Mouse (Mus musculus): Measurements from ENCODE around the gene Ece2.

The Ece2 gene

DNA sequence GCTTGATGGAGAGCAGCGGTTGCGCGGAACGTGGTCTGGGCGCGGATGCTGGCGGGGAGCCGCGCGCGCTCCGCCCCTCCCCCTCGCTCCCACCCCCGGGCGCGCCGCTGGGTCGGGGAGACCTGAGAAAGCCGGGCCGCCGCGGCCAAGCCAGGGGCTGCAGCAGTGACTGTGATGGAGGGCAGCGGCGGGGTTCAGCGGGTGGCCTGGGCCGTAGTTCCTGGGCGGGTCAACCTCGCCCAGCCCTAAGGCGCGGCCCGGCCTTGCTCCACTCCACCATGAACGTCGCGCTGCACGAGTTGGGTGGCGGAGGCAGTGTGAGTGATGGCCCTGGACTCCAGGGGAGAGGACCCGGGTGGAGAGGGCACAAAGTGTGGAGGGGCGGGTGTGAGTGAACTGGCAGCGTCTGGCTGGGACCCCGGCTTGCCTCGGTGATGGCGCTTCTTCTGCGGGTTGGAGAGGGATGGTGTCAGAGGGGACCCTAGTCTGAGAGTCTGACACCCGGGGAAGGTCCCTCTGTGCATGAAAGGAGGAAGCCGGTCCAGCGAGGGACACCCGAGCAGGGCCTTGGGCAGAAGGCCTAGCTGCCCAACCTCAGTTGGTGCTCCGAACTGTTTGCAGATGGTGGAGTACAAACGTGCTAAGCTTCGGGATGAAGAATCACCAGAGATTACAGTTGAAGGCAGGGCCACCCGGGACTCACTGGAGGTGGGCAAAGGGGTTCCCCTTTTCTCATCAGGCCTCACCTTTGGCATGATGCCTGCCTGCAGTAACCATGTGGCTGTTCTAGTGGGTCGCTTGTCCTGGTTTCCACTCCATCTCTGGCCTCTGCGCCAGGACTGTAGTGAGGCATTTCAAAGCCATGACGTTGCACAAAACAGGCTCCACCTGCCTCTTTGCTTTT is at the start of gene Ece2:
Ece2 (plus strand) TSS at position 98 of the 904 bp plus-strand sequence.
- in situ Hi-C loops (cut with MboI, MseI) = no loop called here

DNA sequence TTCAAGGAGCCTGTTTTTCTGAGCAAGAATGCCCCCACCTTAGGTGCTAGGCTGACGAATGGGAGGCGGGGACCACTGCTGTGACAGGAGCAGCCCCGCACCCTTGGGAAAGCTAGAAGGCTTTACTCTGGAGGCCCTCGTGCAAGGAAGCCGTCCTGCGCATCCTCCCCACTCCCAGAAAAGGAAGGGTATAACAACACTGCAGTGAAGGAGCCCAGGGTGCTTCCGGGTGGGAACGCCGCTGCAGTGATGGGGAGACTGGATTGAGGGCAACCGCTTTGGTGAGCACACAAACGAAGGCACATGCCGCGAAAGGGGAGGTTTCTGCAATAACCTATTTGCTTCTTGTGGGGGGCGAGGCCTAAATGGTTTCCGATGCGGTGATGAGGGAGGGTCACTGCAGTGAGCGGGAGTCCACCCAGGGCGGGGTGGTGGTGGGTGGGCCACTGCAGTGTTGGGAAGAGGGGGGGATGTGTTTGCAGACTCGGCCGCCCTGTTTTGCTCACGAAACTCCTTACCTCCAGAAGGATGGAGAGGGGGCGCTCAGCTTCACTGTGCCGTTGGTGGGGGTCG is 40.2 kb upstream of the Ece2 start, which contains the start of gene Vwa5b2:
Vwa5b2 (plus strand) TSS at position 106 of the 573 bp plus-strand sequence.
- in situ Hi-C loops (cut with MboI, MseI) = no loop called here

DNA sequence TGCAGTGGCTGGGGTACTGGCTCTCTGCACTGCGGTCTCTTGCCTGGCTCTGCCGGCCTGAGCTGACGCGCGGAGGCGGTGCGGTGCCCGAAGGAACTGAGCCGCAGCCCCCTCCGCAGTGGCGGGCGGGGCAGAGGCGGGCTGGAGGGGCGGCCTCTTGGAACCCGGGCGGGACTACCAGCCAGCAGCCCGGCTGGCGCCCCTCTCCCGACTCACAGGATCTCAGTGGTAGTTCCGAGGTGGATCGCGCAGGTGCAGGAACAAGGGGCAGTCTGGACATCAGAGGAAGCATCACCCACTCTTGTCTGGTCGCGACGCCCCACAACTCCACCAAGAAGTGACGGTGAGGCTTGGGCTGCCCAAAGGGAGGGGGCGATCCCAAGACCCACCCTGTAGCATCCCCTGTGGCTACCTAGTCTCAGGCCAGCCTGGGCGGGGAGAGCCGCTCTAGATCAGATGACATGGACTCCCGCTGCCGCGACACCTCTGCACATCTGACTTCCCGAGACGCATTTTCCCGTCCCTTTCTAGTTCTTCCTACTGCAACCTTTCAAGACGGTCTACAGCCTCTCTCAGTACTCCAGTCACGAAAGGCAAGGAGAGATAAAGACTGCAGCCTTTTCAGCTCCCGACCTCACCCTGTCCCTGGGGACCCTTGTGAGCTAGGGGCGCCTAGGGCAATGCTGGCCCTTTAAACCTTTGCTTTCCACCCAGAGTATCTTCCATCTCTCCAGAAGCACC is 39.5 kb upstream of the Ece2 start:
- in situ Hi-C loops (cut with MboI, MseI) = no loop called here

DNA sequence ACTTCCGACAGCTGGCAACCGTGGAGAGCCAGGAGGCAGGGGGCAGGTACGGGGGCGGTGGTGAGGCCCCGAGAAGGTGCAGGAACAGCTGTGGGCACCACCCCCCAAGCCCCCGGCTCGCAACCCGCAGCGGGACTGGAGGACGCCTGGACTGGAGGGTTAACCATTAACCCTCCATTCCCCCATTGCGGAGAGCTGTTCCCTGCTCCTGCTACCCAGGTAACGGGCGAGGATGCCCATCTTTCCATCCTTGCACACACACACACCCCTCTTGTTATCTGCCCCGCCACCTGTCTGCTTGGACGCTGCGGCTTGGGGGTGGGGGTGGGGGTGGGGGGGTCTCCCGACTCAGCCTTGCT is 39.0 kb upstream of the Ece2 start:
- in situ Hi-C loops (cut with MboI, MseI) = no loop called here

DNA sequence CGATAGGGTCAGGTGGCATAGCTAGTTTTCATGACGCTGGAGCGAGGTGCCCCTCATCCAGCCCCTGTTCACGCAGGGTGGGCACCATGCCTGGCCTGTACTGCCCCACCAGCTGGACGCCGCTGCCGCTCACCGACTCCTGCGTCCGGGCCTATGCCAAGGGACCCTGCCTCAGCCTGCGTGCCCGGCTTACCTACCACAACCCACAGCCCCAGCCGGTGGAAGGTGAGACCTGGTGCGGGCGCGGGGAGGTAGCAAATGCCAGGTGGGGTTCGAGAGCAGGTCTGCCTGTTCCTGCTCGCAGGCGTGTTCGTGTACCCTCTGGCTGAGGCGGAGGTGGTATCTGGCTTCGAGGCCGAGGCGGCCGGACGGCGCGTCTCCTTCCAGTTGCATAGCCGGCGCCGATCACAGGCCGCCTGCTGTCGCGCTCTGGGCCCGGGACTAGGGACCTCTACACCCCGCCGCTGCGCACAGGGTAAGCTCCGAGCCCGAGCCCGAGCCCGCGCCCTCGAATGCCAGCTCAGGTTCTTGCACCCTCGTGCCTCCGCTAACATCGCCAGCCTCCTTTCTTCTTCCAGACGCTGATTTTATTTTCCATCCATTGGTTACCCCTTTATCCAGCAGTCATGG is 38.4 kb upstream of the Ece2 start:
- in situ Hi-C loops (cut with MboI, MseI) = no loop called here

DNA sequence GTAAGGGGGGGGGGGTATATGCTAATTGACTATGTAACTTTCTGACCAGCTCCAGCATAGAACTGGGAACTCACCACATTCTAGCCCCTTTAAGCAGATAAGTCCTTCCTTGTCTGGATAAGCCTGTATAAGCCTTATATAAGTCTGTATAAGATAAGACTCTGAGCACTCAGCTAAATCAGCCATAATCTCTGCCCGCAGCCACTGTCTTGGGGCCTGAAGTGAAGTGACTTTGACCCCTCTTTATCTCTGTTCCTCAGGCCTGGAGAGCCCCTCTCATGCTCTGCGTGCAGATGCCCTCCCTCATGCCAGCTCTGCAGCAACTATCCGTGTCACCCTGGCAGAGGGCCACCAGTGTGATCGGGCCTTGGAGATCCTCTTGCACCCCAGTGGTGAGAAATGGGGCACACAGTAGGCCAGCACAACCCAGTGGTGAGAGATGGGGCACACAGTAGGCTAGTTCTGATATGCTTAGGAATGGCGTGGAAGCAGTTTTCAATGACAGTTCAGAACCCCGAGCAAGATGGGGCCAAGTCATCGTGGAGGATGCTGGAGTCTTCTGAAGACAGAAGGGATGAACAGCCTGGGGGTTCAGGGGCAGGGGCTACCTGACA is 34.5 kb upstream of the Ece2 start:
- in situ Hi-C loops (cut with MboI, MseI) = no loop called here

DNA sequence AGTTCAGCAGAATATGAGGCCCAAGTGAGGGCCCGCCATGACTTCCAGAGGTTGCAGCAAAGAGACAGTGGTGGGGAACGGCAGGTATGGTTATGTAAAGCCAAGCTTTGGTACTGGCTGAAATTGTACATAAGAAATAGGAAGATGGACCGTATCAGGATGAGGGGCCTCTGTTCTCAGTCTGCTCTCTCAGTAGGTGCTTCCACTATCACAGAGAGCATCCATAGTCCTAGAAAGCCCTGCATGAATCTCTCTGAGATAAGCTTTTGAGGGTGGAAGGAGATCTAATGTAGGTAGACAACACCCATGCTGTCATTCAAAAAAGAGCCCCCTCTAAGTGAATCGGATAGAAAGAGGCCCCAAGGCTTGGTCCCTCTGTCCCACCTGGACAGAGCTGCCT is 33.9 kb upstream of the Ece2 start:
- in situ Hi-C loops (cut with MboI, MseI) = no loop called here

DNA sequence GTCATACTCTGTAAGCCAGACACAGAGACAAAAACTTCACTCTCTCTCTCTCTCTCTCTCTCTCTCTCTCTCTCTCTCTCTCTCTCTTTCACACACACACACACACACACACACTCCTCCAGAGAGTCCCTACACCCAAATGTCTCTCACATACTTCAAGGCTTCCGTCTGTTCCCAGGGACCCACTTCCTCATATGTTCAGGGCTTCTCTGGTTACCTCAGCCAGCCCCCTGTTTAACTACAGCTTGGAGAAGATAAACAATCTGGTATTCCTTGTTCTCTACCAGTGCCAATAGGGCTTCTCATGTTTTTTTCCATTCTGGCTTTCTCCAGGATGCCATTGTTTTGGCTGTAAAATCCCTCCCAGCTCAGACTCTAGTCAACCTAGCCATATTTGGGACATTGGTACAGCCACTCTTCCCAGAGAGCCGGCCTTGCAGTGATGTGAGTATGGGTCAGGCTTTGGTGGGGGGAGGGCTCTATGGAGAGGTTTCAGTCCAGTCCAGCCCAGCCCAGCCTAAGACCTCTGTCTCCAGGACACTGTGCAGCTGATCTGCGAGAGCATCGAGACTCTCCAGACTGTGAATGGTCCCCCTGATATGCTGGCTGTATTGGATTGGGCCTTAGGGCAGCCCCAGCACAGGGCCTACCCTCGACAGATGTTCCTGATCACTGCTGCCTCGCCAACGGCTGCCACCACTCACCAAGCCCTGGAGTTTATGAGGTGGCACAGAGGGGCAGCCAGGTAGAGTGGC is 32.8 kb upstream of the Ece2 start:
- in situ Hi-C loops (cut with MboI, MseI) = no loop called here

DNA sequence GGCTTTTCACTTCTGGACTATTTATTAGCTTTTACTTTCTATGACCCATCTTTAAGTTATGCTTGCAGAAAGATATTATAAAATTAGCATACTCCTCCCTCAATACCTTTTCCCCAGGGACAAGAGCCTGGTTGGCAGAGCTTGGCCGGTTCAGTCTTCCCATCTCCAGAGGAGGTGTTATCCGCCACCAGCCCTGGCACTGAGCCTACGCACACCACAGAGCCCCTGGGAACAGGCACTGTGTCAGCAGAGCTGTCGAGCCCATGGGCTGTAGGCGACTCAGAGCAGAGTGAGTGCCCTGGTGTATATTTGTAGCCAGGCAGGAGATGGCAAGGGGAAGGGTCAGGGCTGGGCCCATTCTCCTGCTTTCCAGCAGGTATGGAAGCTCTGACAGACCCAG is 29.1 kb upstream of the Ece2 start:
- in situ Hi-C loops (cut with MboI, MseI) = loop anchor here (5.0 kb wide), 1 partner anchor 37 kb away; no protein-coding TSS in a partner anchor

DNA sequence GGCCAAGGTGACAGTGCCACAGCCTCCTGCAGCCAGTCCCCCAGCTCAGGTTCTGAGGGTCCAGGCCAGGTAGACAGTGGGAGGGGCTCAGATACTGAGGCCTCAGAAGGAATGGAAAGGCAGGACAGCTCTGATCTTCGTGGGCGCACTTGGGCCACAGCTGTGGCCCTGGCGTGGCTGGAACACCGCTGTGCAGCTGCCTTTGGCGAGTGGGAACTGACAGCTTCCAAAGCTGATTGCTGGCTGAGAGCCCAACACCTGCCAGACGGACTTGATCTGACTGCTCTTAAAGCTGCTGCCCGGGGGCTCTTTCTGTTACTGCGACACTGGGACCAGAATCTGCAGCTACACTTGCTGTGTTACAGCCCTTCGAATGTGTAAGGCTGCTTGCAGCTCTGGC is 24.9 kb upstream of the Ece2 start:
- in situ Hi-C loops (cut with MboI, MseI) = loop anchor here (5.0 kb wide), 1 partner anchor 33 kb away; no protein-coding TSS in a partner anchor

DNA sequence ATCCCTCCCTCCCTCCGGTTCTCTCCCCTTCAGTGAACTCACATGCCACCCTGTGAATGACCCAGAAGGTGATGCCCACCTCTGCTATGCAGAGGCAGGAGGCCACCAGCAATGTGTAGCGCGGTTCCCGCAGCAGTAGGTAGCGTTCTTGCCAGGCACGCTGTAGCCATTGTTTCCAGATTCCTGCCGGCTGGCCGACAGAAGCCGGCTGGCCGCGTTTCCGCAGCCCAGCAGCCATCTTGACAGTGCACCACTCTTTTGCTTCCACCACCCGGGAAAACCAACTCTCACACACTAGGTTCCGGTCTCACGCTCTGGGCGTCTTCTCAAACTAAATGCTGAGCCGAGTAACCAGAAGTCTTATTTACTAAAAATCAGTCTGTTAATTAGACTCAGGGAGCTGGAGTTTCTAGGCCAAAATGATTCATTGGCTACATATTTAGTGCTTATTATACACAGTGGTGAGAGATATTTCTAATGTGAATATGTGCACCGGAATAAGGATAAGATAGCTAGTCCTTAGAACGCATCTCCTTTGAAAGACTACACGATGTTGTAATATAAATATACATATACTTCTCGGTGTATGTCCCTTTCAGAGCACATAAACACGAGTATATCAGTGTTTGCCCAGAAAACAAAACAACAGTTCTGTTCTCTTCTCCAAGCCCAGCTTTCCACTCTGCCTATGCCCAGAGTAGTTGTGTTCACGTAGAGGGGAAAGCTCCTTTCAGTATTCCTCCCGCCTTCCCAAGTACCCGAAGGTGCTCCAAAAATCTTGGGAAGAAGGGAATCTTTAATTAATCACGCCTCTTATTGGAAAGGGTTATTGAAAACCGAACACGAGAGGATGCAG is 18.9 kb upstream of the Ece2 start:
- in situ Hi-C loops (cut with MboI, MseI) = loop anchor here (10.0 kb wide), 2 partner anchors 66 to 116 kb away; partner anchors contain the start of genes Abcf3 and Eif2b5

DNA sequence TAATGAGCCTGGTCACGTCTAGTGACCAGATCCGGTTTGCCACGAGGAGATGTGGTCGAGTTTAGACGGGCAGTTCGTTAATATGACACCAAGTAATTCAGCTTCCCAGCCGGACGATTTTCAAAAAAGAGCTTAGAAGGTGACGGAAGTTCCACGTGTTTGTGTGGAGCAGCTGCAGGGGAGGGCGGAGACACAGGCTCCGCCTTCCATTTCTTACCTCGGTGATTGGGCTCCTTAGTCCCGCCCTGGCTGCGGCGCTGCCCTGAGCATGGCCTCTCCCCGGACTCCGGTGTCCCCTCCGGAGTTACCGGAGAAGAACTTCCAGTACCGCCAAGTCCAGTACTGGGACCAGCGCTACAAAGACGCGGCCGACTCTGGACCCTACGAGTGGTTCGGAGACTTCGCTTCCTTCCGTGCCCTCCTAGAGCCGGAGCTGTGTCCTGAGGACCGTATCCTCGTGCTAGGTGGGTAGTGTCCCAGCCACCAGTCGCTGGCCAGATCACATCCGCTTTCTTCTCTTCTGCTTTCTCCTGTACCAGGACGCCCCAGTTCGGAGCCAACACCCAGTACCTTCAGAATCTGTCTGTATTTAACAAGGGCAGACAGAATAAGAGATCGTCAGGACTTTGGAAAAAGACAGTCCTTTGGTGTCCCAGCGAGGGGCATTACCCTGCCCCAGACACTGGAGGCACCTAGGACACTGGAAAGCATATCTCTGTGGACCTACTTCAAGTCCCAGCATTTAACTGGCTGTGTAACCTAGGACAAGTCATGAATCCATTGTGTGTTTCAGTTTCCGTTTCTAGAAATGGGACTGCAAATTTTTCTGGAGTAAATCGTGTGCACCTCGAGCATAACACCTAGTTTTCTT is 18.0 kb upstream of the Ece2 start, which contains the start of the genes Eef1akmt4, Gm49333 and Alg3:
Eef1akmt4 (plus strand) TSS at position 237 of the 871 bp plus-strand sequence.
Gm49333 (plus strand) TSS at position 254 of the 871 bp plus-strand sequence.
Alg3 (minus strand) TSS at position 379 of the 871 bp plus-strand sequence.
- in situ Hi-C loops (cut with MboI, MseI) = loop anchor here (10.0 kb wide), 2 partner anchors 67 to 117 kb away; partner anchors contain the start of genes Abcf3 and Eif2b5

DNA sequence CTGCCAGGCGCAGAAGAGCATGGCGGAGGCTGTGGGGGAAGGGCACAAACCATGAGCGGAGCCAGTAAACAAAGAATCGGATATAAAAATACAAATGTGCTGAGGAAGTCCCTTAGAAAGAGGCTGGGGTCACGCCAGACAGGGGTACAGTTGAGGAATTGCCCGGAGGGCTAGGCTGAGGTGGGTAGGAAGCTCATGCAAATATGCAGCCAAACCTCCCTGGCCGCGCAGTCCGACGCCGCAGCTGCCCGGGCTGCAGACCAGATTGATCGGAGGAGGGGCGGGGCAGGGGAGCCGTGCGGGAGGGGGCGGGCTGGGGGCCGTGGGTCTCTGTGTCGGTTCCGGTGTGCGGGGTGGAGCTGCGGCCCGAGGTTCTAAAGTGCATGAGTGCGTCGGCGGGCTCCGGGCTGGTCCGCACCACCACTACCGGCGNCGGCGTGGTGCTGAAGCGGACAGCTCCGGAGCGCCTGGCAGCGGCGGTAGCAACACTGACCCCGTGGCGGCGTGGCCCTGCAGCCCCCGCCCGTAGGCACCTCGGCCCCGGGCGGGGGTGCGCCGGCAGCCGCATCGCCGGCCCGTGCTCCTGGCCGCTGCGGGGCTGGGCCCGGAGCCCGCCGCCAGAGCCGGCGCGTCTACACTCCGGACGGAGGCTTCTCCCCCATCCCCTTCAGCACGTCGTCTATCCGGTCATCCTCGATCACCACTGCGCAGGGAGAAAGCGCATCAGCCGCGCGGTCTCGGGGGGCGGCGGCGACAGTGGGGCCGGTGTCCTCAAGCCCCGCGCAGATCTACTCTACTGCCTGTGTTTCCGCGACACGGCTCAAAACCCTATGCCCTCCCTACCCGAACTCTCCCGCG is 9.9 kb upstream of the Ece2 start:
- in situ Hi-C loops (cut with MboI, MseI) = loop anchor here (10.0 kb wide), 2 partner anchors 75 to 125 kb away; partner anchors contain the start of genes Abcf3 and Eif2b5

DNA sequence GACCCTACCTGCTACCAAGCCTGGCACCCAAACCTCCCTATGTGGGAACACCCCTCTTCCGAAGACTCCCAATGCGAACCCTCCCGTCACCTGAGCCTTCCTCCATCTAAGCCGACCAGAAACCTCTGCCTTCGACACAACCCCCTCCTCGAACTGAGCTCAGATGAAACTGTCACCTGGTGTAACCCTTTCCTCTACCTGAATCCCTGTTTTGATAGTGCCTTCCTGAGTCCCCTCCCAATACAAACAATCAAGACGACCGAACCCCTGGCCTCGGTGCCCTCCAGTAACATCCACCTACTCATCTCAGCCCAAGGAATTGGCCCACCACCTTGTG is 9.3 kb upstream of the Ece2 start:
- in situ Hi-C loops (cut with MboI, MseI) = no loop called here

DNA sequence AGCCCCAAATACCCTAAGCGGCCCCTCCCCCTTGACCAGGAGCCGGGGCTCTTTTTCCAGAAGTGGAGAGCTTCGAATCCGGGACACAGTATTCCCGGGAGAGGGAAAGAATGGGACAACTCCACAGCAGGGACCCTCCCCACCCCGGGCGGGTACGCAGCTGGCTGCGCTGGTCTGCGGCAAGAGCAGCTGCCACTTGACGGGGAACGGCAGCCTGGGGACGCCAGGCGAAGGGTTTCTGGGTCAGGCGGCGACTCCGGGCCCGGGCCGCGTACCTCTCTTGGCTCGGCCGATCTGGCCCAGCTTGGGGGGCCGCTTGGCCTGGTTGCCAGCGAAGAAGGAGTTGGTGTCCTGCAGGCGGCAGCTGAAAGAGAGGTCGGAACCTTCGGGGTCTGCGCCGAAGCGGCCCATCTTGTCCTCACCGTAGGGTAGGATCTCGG is 8.9 kb upstream of the Ece2 start:
- in situ Hi-C loops (cut with MboI, MseI) = no loop called here

DNA sequence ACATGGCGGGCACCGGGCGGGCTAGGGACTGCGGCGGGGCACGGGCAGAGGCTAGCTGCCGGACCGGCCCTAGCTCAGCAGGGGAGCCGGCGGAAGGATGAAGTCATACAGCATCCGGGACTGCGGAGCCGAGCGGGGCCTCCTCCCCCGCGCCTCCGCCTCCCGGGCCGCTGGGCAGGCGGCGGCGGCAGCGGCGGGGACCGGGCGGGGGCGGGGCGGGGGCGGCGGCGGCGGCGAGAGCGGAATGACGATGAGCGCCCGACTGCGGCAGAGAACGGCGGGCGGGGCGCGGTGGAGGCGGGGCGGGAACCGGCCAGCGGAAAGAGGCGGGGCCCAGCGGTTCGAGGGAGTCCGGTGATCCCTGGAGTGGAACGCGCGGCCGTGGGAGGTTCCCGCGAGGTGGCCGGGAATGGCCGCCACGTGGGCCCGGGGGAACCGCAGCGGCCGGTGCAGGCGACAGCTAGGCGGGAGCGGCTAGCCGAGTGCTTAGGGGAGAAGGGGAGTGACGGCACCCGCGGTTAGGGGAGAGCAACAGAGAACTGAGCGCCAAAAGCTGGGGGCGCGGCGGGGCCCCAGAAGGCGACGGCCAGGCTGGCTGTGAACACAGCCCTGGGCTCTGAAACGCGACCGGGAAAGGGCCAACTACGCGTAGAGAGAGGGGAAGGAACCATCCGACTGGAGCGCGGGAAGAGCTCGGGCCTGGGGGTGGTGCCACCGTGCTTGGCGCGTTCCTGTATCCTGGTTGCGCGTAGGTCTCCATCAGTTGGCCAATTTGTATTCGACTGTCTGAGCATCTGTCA is 8.2 kb upstream of the Ece2 start, which contains the start of gene Camk2n2:
Camk2n2 (minus strand) TSS at position 97 of the 800 bp plus-strand sequence.
- in situ Hi-C loops (cut with MboI, MseI) = no loop called here

Data from T-helper 2 cell (primary cell).